Mouse (Mus musculus) megakaryocyte progenitor cell, adult 5-6 weeks (primary cell): Measurements from ENCODE around the gene Acvr1b. TPM values are rescaled to one million over a fixed set of nuclear protein-coding genes. Genes with fewer than 3 reads are reported as not detected.
A peak's percentile ranks its signal among the peaks of the same experiment; 100 is the strongest.

ENCODE experiments used
- ATAC-seq: replicated peaks from 2 replicates; pipeline ENCODE4 v1.8.0; 2016; ENCODE audit warnings: mild to moderate bottlenecking, moderate TSS enrichment, inconsistent platforms; ENCODE audit not compliant: poor library complexity
- total RNA-seq, 2 experiments: library from RNA; stranded (forward) in 1 of 2; stranded (reverse) in 1 of 2; fragments of 157-497, 149-512 nt in 1 of 2; fragments of 200-1000 nt in 1 of 2; gene quantifications; 2 replicates each; pipeline versions ENCODE4 v1.2.3 to v1.2.4; 2015 to 2017

The Acvr1b gene
- total RNA-seq (2015) (3.4 and 4.8 TPM in 2 replicates), total RNA-seq (2017) (6.4 and 10.3 TPM in 2 replicates)

DNA sequence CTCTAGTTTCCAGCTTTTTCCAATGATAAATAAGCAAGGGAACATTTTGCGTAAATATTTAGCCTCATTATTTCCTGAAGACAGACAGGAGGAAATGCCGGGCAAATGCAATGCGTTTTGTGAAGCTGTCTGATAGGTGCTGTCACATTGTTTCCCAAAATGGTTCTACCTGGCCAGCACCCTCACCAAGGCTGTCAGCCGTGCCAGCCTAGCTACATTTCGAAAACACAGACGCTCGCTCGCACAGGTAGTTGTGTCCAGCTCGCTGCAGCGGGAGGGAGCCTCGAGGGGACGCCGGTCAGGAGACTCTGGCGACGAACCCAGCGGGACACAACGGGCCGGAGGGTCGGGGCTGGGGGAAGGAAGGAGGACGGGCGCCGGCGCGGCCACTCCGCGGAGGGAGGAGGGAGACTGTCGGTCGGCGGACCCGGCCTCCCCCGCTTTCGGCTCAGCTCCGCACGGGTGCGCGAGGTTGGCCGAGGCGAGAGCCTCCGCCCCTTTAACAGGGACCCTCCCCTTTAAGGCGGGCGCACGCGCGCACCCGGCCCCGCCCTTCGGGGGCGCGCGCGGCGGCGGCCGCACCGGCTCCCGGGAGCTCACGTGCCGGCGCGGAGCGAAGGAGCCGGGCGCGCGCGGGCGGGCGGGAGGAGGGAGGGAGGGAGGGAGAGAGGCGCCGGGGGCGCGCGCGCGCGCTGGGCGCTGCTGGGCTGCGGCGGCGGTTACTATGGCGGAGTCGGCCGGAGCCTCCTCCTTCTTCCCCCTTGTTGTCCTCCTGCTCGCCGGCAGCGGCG, at the start of gene Acvr1b:
Gene Acvr1b (plus strand): TSS at position 647 of the 791 bp plus-strand sequence.
- ATAC-seq: peak; percentile 79

DNA sequence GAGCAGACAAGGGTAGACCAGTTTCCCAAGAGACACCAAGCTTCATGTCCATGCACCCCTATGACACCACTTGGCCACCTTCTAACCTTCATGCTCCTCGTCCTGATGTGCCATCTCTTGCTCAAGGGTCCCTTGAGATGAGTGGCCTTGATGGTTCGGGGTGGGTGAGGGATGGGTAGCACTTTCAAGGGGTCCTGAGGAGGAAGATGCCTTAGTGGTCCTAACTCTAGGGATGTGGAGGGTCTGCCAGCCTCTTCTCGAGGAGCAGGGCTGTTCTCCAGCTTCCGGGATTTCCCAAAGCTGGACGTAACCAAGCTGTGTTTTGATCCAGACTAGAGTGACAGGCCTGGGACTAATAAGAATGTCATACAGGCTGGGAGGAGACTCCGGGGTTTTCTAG, 48.3 kb upstream of the Acvr1b start:
- ATAC-seq: no peak

DNA sequence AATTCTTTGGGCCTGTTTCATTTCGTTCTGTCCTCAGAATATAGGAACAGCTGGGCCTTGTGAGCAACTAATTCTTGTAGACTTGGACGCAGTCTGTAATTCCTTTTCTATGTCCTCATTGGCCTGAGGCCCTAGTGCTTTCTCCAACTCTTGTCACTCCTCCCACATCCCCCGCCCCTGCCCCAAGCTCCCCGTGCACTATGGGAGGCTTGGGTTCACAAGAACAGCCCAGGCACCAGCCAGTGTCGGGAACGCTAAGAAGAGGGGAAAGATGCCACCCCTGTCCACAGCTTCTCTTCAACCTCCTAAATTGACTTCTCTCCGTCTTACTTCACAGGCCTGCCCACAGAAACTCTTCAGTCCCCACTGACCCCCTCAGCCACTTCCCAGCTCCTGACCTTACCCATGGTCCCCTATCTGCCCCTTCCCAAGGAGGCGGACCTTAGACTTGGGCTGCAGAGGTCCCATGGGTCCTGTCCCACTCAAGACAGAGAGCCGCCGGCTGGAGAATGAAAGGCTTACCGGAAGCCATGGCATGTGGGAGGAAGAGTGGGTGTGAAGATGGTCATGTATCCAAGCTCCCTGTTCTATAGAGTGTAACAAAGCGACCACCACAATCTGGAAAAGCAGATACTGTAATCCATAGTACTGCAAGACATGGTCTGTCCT, 46.9 kb upstream of the Acvr1b start:
- ATAC-seq: no peak

DNA sequence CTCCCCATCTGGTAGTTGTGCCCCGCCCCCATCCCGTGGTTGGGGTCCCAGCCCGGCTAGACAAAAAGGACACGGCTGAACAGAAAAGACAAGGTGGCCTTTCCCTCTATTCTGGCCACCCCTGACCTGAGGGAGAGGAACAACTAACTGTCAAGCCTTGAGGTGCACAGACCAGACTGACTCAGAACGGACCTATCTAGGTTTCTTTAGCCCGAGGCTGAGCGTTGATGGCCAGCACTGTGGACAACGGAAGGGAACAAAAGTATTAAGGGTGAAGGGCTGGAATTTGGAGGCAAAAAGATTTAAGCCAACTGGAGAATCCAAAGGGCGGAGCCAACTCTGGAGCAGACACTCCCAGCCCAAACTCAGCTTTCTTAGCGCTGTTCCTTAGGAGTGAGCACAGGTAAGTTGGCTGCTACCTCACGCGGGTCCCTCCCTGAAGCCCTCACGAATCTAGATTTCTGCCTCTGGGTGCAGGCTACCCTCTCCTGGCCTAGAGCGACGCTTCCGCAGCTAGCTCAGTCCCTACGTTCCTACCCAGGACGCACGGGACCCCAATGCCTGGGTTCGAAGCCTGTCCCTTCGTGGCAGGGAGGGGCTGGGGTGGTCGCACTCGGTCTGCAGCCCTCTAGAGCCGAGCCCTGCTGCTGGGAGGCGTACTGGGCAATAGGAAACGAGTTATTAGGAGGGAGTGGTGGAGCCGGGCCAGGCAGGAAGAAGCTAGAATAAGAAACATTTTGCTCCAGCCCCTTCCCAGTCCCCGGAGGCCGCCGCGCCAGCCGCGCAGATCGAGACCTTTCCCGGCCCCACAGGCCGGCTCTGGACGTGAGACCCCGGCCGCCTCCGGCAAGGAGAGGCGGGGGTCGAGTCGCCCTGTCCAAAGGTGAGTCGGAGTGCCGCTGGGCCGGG, 45.4 kb upstream of the Acvr1b start, which contains the start of gene Acvrl1:
Gene Acvrl1 (plus strand): TSS at position 342 of the 909 bp plus-strand sequence.
- no peak for ATAC-seq

DNA sequence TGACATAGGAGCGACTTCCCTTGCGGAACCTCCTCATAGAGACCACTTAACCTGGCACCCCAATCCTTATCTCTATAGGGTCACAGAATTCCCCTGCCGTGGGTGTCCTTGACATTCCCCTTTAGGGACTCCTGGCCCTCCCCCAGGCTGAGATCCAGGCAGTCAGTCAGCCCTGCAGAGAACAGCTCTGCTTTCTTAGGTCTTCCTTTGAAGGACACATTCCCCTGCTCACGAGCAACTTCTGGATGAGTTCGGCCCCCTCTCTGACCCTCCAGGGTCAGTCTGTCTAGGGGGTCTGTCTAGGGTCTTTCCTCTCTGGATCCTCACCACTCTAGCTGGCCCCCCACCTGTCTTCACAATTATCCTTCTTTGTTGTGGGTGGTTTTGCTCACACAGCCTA, 44.5 kb upstream of the Acvr1b start:
- no peak for ATAC-seq

DNA sequence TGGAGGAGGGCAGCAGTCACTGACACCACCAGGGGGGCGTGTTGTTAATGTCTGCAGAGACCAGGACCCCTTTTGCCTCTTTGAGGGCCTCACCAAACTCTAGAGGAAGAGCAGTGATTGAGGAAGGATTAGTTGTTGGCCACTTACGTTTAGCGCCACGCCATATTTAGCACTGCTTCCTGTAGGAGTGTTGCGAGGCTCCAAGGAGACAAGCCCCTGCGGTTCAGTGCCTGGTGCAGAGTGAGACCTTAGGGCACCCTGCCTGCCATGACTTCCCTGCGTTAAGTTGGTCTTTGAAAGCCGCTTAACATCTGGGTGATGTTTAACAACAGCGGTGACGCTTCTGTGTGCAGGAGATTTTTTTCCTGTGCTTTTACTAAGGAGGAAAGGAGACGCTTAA, 42.4 kb upstream of the Acvr1b start:
- ATAC-seq: no peak

DNA sequence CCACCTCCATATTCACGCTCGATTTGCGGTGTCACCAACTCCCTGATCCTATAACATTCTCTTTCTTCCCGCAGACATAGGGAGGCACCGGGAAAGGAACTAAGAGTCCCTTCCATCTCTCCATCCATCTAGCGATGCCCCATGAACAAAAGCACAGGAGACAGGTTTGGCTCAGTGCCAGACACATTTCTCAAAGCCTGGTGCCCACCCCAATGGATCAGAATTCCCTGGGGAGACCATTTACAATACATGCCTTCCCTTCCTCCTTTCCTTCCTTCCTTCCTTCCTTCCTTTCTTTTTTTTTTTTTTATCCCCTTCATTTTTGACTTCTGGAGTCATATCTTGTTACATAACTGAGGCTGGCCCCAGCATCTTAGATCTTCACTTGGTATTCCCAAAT, 41.8 kb upstream of the Acvr1b start:
- no peak for ATAC-seq

DNA sequence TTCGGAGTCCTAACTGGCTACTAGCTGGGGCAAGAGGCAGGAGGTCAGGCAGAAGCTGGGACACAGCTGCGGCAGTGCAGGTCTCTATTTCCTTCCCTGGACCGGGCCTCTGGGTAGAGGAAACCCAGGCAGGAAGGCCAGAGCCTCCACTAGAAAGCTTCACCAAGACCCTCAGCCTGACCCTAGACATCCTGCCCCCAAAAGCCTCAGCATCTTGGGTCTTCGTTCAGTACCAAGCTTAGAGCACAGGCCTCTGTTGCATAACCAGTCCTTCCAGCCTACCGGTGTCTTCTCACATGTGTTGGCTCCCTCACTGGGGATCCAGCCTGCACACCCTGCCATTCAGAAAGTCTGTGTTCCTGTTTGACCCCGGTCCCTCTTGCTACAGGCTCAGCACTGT, 41.1 kb upstream of the Acvr1b start:
- no peak for ATAC-seq

DNA sequence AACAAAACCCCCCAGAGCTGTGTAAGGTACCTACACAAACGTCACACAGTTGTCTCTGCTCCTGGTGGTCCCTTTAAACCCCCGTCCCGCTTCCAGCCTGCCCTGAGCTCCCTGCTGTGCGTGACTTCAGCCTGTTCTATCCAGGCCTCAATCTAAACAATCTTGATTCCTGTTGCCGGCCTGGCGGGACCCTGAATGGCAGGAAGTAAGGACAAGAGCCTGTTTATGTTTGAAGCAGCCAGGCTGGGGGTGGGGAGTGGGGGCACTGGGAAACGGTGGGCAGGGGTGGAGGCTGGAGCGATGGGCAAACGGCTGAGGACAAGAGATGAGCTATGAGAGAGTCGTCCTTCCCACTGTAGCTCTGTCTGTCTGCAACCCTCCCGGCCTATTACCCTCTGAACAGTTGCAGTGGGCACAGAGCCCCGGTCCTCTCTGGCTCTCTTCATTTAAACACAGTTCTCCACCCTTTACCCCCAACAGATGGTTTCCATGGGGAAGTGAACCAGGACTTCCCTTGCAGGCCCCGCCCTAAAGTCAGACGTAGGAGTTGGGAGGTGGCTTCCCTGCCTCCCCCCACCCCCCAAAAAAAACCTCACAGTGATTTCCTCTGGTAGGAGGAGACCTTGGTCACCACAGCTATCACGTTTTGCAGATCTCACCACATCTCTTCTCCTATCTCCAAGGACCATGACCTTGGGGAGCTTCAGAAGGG, 39.7 kb upstream of the Acvr1b start:
- ATAC-seq: peak; percentile 69

DNA sequence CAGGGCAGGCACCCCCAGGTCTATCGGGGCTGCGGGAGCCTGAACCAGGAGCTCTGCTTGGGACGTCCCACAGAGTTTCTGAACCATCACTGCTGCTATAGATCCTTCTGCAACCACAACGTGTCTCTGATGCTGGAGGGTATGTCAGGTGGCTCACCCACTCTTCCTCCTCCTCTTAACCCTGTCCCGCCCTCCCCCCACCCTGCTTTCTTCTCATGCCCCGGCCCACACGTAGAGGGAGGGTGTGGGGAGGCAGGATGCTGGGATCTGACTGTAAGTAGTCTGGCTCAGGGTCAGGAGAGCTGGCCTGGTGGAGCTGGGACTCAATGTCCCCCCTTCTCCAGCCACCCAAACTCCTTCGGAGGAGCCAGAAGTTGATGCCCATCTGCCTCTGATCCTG, 38.5 kb upstream of the Acvr1b start:
- no peak for ATAC-seq

DNA sequence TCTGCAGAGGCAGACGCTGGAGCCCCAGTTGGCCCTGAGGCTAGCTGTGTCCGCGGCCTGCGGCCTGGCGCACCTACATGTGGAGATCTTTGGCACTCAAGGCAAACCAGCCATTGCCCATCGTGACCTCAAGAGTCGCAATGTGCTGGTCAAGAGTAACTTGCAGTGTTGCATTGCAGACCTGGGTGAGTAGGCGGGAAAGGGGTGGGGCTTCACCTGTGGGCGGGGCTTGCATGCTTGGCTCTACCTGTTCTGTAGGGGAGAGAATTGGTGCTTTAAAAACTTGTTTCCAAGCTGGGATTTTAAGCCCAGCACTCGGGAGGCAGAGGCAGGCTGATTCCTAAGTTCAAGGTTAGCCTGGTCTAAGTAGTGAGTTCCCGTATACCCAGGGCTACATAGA, 36.4 kb upstream of the Acvr1b start:
- ATAC-seq: no peak

DNA sequence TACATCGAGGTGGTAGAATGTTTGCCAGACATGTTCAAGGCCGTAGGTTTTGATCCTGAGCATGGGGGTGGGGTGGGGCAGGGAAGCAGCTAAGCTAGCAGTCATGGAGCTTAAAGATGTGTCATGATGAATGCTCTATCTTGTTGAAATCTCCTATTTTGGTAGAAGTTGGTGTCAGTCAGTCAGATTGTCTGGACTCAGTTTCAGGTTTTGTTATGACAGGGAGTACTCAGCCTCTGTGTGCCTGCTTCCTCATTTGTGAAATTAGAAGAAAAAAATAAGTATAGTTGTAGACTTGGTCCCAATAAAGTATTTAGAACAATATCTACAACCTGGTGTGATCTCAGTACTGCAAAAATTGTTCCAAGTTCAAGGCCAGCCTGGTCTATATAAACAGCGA, 35.2 kb upstream of the Acvr1b start:
- ATAC-seq: no peak

DNA sequence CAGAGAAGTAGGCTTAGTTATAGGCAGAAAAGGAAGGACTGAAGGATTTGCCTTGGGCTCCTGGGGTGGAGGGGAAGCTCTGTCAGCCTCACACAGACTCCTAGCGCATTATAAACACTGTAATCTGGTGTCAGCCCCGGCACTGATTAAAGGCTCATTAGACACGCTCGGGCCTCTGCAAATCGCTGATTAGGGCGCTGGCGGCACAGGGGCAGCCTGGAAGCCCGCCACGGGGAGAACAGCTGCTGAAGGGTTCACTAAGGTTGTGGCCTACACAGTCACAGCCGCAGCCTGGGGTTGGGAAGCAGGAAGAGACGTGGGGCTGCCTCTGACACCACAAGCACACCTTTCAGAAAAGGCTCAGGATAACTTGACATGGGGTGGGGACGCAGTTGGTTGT, 34.0 kb upstream of the Acvr1b start:
- ATAC-seq: peak; percentile 79

DNA sequence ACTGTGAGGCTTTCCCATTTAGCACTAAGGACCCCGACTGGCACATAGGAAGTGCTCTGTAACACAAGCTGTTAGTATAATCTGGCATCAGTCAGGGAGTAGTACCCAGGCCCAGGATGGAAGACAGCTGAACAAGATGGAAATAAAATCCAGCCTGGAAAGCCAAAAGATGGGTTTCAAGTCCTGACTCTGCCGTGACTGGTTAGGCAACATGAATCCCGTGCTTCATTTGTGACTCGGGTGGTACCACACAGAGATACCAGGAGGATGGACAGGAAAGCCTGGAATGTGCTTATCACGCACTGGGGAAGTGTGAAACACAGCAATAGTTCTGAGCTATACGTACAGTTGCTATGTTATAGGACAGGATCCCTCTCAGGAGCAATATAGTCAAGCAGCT, 33.3 kb upstream of the Acvr1b start:
- no peak for ATAC-seq

DNA sequence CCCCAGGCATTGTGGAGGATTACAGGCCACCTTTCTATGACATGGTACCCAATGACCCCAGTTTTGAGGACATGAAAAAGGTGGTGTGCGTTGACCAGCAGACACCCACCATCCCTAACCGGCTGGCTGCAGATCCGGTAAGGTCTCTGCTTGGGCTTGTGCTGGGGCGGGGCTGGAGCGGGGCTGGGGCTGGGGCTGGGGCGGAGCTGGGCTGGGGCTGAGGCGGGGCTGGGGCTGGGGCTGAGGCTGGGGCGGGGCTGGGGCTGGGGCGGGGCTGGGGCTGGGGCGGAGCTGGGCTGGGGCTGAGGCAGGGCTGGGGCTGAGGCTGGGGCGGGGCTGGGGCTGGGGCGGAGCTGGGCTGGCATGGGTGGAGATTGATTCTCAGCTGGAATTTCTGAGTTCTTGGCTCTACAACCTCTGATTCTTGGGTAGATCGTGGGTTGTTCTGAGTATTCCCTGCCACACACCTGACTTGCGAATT, 32.8 kb upstream of the Acvr1b start:
- ATAC-seq: peak; percentile 17; the same call in 1 of the 2 replicates

DNA sequence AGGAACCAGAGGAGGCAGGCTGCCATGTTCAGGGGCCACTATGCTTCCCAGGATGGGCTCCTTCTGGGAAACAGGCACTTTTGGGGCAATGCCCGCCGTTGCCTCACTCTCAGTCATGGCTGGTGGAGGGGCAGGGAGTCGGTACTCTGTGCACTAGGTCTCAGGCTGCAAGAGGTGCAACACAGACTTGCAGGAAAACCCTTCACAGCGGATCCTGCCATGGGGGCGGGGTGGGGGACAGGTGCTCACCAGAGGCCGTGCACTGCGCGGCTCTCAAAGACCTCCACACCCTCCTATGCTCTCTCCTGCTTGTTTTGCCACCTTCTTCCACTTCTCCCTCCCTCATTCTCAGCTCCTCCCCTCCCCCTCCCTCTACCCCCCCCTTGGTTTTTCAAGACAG, 31.2 kb upstream of the Acvr1b start:
- ATAC-seq: no peak

DNA sequence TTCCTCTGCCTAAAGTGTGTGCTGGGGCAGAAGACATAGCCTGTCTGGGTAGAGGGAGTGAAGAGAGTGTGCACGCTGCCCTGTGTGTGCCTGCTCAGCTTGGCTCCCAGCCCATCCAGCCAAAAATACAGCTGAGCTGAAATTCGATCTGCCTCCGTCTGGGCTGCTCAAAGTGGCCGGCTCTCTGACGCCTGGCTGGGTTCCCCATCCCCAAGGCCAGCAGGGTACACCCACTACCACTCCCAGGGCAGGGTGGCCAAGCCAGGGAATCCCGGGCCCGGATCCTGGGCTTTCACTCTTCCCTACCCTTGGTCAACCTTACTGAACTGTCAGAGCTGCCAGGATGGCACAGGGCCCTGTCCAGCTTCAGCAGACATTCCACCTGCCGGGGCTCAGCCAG, 30.4 kb upstream of the Acvr1b start:
- ATAC-seq: no peak

DNA sequence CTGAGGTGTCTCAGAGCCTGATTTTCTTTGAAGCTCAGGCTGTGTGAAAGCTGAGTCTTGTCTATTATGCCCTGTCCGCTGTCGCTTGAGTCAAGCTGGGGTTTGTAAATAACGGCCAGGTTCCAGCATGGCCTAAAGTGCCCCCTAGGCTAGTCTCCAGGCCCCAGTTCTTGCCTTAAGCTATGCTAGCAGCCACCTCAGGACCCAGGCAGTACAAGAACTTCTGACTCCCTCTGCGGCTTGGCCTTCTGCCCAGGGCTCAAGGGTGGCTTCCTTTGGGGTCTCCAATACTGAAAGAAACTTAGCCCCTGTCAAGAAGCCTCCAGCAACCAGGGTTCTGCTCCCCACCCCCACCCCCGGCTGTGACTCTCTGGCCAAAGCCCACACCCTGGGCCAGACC, 29.7 kb upstream of the Acvr1b start:
- no peak for ATAC-seq

DNA sequence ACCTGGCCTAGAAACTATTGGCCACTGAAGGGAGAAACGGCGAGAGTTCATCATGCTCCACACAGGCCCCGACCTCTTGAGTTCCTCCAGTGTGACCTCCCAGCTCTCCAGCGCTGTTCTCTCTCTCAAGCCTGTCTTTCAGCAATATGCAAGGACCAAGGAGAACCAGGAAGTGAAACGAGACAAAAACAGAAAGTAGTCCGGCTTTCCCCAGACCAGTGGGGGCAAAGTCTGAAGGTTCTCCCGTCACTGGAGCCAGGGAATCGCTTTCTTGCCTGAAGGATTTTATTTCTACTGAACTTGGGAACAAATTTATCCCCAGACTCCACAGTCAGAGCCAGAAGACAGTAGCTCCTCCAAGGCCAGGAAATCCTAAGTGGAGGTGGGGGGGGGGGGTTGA, 29.1 kb upstream of the Acvr1b start:
- no peak for ATAC-seq

DNA sequence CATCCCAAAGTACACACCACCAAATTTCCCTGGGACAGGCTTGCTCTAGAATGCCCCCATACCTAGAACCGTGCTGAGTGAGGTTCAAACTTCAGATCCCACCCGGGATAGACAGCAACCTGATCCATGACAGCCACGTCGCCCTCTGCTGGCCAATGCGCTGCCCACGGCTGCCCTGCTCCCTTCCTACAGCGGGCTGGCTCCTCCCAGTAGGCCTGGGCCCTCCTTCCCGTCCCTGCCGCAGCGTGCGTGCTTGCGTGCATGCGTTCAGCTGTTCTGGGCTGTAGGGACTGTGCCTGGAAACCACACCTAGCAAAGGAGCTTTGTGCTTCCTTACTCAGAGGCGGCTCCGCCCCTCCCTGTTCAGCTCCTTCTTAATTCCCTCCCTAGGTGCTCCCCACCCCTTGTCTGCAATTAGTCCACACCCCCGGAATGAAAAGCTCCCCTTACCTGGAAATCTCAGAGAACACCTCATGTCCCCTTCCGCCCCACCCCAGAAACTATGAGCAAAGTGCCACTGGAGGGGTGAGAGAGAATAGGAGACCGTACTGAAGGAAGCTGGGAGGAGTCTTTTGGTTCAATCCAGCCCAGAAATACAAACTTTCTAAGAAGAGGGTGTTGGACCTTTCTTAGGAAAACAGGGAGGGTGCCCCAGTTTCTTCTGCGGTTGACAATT, 28.3 kb upstream of the Acvr1b start:
- ATAC-seq: peak; percentile 89
